Mouse (Mus musculus) WW6 (cell line): ENCODE measurements around the gene Slc39a10.
"Not testable (repeated sequence)": the region's sequence is repeated elsewhere in the genome, so short reads cannot be mapped to it uniquely, and the experiment has no call there.

Source experiments
- DNase-seq: peaks from one replicate; pipeline ENCODE4 v3.0.0-alpha.2; 2013; ENCODE audit warnings: low read depth, low spot score

Gene Slc39a10

GRCm38 (mm10) chr1:46864175-46864885 lies 28.3 kb downstream of the Slc39a10 start:
- DNase-seq: no peak

DNA sequence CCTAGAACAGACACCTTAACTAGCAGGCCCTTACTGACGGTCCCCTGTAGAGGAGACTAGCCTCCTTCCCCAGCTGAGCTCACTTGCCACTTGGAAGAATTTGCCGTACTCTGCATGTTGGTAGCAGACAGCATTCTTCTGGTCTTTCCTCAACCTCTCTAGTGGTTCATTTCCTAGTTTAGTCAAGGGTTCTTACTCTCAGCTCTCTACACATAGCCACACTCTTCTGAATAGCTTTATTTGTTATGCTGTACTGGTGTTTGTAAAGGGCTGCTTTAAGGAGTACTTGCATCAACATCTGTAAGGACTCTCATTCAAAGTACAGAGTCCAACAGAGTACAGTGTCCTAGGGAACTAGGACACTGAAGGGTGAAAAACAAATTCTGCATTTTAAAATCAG lies 29.2 kb downstream of the Slc39a10 start:
- DNase-seq: no peak

DNA sequence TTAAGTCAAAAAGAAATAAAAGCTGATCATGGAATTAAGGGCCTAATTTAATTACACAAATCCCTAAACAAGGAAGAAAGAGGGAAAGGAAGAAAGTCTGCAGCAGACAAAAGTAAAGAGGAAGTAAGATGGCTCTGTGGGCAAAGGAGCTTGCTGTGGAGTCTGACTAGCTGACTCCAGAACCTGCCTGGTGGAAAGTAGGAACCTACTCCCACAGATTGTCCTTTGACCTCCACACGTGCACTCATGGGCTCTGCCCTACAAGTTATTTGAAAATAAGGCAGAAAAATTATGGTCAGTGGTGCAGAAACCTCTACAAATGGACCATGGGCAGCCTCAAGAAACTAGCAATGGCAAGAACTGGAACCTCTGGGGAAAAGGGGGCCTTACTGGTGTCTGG lies 32.6 kb downstream of the Slc39a10 start:
- no peak for DNase-seq

DNA sequence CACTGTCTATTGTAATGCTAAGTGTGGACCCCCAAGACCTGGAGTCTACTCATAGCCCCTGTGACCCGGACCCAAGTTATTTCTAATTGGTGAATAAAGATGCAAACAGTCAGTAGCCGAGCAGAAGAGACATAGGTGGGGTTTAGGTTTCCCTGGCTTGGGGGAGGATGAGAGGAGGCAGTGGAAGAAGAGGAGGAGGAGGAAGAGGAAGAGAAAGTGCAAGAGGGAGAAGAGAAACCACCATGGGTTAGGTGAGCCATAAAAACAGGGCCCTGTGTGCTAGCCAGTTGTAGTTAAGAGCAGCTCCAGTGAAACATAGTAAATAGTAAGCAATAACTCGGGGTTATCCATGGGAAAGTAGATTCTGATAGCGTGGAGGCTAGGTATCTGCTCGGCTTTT lies 34.1 kb downstream of the Slc39a10 start:
- no peak for DNase-seq

GRCm38 (mm10) chr1:46856498-46856897 lies 36.2 kb downstream of the Slc39a10 start:
- DNase-seq: no peak

- no peak for DNase-seq
These were observed 38.4 kb downstream of the Slc39a10 start for GRCm38 (mm10) chr1:46854036-46854900.

DNA sequence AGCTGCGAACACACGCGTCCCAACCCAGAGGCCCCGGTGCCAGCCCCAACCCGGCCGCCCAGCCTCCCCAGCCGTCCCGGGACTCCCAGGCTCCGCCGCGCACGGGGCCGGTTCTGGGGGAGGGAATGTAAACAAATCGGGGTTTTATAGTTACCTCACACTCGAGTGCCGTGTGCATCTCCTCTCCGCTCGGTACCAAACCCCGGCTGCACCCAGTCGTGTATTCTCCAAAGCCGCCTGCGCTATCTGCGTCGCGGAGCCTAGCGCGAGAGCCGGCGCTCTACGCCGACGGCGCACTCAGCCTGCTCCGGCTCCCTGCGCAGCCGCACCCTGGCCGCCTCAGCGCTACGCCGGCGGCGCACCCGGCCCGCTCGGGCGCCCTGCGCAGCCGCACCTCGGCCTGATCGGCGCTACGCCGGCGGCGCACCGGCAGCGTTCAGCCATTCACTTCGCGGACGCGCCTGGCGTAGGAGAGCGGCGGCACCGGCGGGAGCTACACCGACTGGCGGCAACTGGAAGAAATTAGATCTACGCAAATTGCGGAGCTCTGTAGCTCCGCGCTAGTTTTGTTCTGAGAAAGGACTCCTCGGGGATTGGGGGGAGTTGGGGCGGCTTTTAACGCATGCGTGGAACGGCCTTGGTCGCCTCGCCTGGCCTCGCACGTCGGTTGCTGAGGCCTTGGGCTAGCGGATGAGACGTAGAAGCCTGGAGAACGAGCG lies 39.2 kb downstream of the Slc39a10 start:
- peak; percentile 80 for DNase-seq

- no peak for DNase-seq
These were observed 39.9 kb downstream of the Slc39a10 start for GRCm38 (mm10) chr1:46852600-46853272.

GRCm38 (mm10) chr1:46852216-46852599 lies 40.4 kb downstream of the Slc39a10 start:
- DNase-seq: no peak

DNA sequence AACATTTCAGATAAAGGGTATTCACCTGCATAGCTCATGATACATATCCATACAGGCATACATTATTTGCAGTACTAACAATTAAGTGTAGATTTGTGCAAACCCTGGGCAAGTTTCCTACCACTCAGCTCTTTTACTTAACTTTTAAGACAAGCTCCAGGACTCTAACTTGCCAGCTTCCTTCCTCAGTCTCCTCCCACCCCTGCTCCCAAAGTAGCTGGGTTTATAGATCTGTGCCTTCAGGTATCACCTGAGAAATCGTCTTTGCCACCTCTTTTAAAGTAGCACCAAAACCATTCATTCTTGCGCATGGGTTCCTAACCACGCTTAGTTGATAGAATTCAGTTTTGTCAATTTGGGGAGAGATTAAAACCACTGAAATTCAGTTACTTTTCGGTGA lies 41.1 kb downstream of the Slc39a10 start:
- DNase-seq: no peak

DNA sequence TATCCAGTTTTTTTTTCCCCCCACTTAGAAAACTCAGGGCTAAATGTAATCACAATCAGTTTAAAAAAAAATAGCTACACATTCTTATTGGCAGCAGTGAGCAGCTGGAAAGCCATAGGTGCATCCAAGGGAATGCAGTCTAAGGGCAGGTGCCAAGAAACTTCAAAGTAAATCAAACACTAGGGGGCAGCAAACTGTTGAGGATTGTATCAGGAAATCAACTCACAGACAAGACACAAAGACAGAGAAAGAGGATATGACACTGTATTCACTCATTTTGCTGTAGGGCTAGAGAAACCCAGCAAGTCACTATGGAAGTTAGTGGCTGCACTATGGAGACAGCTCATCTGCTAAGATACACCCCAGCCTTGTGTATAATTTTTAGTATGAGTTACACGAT lies 42.9 kb downstream of the Slc39a10 start:
- peak; percentile 48 for DNase-seq

DNA sequence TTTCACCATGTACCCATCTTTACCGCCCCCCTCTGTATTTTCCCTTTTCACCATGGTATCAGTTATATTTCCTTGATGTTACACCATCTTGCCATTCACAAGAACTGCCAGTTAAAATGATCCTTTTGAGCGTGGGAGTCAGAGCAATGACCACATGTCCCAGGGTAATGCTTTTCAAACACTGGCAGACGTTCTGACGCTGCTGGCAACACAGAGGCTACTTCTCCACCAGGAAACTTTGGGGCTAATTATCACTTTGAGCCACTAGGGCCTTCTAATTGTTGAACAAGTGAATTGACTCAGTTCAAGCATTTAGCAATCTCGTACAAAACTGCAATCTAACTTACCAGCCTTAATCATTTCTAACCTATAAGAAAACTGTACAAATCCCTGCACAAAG lies 47.4 kb downstream of the Slc39a10 start:
- no peak for DNase-seq

GRCm38 (mm10) chr1:46844281-46844680 lies 48.4 kb downstream of the Slc39a10 start:
- no peak for DNase-seq

GRCm38 (mm10) chr1:46843406-46843805 lies 49.2 kb downstream of the Slc39a10 start:
- no peak for DNase-seq

GRCm38 (mm10) chr1:46831927-46832326 lies 60.7 kb downstream of the Slc39a10 start:
- no peak for DNase-seq

GRCm38 (mm10) chr1:46830066-46830843 lies 62.4 kb downstream of the Slc39a10 start:
- DNase-seq: no peak

- no peak for DNase-seq
These were observed 70.2 kb downstream of the Slc39a10 start for GRCm38 (mm10) chr1:46822256-46822972.

DNA sequence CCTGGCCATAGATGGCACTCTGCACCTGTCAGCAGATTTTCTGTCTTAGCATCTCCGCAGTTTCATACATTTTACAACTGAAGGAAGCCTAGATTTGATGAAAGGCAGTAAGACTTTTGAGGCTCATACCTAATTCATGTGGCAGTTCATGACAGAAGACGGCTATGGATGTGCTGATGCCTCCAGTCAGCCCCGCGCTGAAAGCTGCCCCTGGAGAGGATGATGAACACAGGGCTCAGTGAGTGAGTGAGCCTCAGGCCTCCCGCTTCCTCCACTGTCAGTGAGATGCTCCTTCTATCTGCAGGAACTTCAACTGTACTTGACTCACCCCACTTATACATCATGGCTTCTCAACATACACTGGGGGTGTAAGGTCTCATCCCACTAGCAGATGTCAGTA lies 74.7 kb downstream of the Slc39a10 start:
- DNase-seq: no peak

DNA sequence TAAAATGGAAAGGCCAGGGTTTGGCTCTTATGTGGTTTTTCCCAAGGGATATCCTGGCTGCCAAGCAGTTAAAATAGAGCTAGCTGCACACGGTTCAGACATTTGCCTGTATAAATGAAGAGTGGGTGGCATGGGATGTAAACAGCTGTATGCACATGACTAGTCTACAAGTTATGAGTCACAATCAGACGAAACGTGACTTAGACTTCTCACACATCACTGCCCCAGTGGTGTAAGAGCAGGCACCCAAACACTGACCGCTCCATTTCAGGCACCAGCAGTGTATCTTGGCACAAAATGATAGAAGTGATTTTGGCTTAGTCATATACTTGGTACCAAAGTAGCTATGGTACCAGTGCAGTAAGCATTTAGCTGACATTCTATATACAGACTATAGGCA lies 84.0 kb downstream of the Slc39a10 start:
- DNase-seq: not testable (repeated sequence)

- no peak for DNase-seq
These were observed 87.6 kb downstream of the Slc39a10 start for GRCm38 (mm10) chr1:46805074-46805473.
